Mouse (Mus musculus): ENCODE data around the gene Gpr82.

Gpr82 gene

DNA sequence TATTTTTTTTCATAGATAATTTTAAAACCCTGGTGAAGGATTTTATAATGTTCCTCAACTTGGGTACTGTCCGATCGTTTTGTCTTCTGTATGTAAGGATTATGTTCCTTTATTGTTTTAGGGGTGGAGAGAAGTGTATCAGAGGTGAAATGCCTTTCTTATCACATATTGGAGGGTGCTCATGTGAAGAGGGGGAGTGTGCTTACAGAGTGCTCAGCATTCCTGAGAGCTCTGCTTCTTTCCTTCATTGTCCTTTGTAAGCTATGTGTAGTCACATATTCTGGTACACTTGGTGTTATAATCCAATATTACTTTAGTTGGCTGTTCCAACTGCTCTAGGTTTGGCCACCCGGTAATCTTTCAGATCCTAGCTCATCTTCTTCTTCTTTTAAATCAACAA is 39.5 kb downstream of the Gpr82 start:
- no peak for DNase-seq

GRCm38 (mm10) chrX:13705051-13705450 is 43.9 kb downstream of the Gpr82 start:
- DNase-seq: no peak

GRCm38 (mm10) chrX:13710174-13710573 is 49.0 kb downstream of the Gpr82 start:
- DNase-seq: peak; percentile 41 to 48
